Mouse (Mus musculus): ENCODE results near the gene Prss56.

The Prss56 gene

GRCm38 (mm10) chr1:87232197-87232596, 49.1 kb downstream of the Prss56 start:
- in situ Hi-C loops (cut with MboI) = no loop called here

Data from mature B cell (primary cell).